Mouse (Mus musculus) heart, adult 2 months (tissue): ENCODE measurements around the gene Eif4e2. TPM values are rescaled to one million over a fixed set of nuclear protein-coding genes. Genes with fewer than 3 reads are reported as not detected.

Experiments
- DNase-seq, 2 experiments: peaks; one replicate each; pipeline ENCODE4 v3.0.0; 2021
- H3K27ac ChIP-seq: fragments of 200-600 bp; 2 replicates; pipeline ENCODE4 v1.8.1; 2022
- H3K27me3 ChIP-seq: fragments of 200-500 bp; 2 replicates; pipeline ENCODE4 v1.6.1; 2012; ENCODE audit warnings: mild to moderate bottlenecking, low read length, inconsistent platforms, mixed read lengths; ENCODE audit not compliant: control insufficient read depth, insufficient read depth
- H3K36me3 ChIP-seq: fragments of 200-500 bp; 2 replicates; pipeline ENCODE4 v1.6.1; 2012; ENCODE audit warnings: low read length, inconsistent platforms; ENCODE audit not compliant: control insufficient read depth, insufficient read depth
- H3K4me1 ChIP-seq: fragments of 200-500 bp; 2 replicates; pipeline ENCODE4 v1.6.1; 2011; ENCODE audit warnings: low read length; ENCODE audit not compliant: control insufficient read depth, insufficient read depth
- H3K4me3 ChIP-seq: fragments of 200-600 bp; 2 replicates; pipeline ENCODE4 v1.8.1; 2022
- H3K79me2 ChIP-seq: fragments of 200-500 bp; replicated peaks from 2 replicates; pipeline ENCODE4 v1.6.1; 2012; ENCODE audit warnings: mild to moderate bottlenecking, inconsistent platforms, low read length, moderate library complexity, mixed read lengths; ENCODE audit not compliant: control insufficient read depth, insufficient read depth
- H3K9ac ChIP-seq: fragments of 200-500 bp; 2 replicates; pipeline ENCODE4 v1.6.1; 2012; ENCODE audit warnings: low read depth, mild to moderate bottlenecking, control low read depth, inconsistent platforms, low read length, mixed read lengths
- CTCF ChIP-seq: fragments of 200-600 bp; IDR thresholded peaks from 2 replicates; pipeline ENCODE4 v1.8.1; 2022; ENCODE audit warnings: antibody characterized with exemption, mild to moderate bottlenecking, moderate library complexity
- EP300 ChIP-seq: fragments of 200-500 bp; IDR thresholded peaks from 2 replicates; pipeline ENCODE4 v1.6.1; 2011; ENCODE audit warnings: low read depth, low read length, control low read depth; ENCODE audit not compliant: insufficient read depth
- POLR2A ChIP-seq: fragments of 200-500 bp; IDR thresholded peaks from 2 replicates; pipeline ENCODE4 v1.6.1; 2011; ENCODE audit warnings: mild to moderate bottlenecking, low read depth, low read length, control low read depth; ENCODE audit not compliant: insufficient read depth
- WGBS: fragments of 180-500 bp; shearing (Covaris S2); methylation state at CpG from one replicate; pipeline ENCODE4 v1.1.7; 2018; 5-methylcytosine and 5-hydroxymethylcytosine counted together
- intact Hi-C: fragments of 180-260 bp; cut with DNase I; formaldehyde crosslinking; loops from one replicate; pipeline ENCODE4 v1.15.1; 2025
- polyA plus RNA-seq: library from polyadenylated mRNA; depleted of rRNA; stranded (reverse); fragments of >200 nt; gene quantifications from 2 replicates; pipeline ENCODE4 v1.2.3, GENCODE M21; 2012
- total RNA-seq, 2 experiments: library from RNA; stranded (reverse); gene quantifications; 2 replicates each; pipeline ENCODE4 v1.2.3; 2021

Gene Eif4e2
- total and polyA plus RNA-seq, 3 experiments, result 25.8 to 47.2 (median 44.1) TPM

GRCm38 (mm10) chr1:87259316-87259715 lies 45.6 kb downstream of the Eif4e2 start:
- Histone ChIP-seq H3K27me3 (peaks cover 10% of the 10 kb centered on the region), H3K36me3 (no peaks in the 10 kb centered on the region)
- DNase-seq, result no peak

GRCm38 (mm10) chr1:87263257-87263656 lies 49.5 kb downstream of the Eif4e2 start:
- no peaks in the 10 kb centered on the region for H3K4me1 ChIP-seq
- no peak for DNase-seq
- H3K4me3 ChIP-seq, result no peak overlapping the region
- no peaks in the 10 kb centered on the region for H3K36me3 ChIP-seq
- intact Hi-C loops, result no loop called here
- no peak overlapping the region for H3K27ac ChIP-seq
- 15% methylated on average over 9 of the region's 9 CpGs for WGBS
- H3K27me3 ChIP-seq, result peaks cover 14% of the 10 kb centered on the region
- TF ChIP-seq CTCF (no peak), POLR2A (no peak)
- no peak overlapping the region for H3K9ac ChIP-seq
- no peaks in the 10 kb centered on the region for H3K79me2 ChIP-seq

More at GRCm38 (mm10) chr1:87259316-87259715, 45.6 kb downstream of the Eif4e2 start:
- Histone ChIP-seq H3K27ac (no peak overlapping the region), H3K4me3 (no peak overlapping the region), H3K4me1 (no peaks in the 10 kb centered on the region), H3K9ac (no peak overlapping the region), H3K79me2 (no peaks in the 10 kb centered on the region)
- intact Hi-C loops, result loop anchor here (2.0 kb wide), 1 partner anchor 33 kb away; no protein-coding TSS in a partner anchor
- 69% methylated on average over 2 of the region's 2 CpGs for WGBS
- TF ChIP-seq EP300 (no peak), CTCF (no peak), POLR2A (no peak)

GRCm38 (mm10) chr1:87263796-87264133 lies 50.1 kb downstream of the Eif4e2 start:
- H3K4me1 ChIP-seq, result no peaks in the 10 kb centered on the region
- peak overlapping the region; percentile 60; the same call in 1 of the 2 replicates for H3K4me3 ChIP-seq
- DNase-seq, result peak in 1 of 2 experiments; percentile 30
- 13% methylated on average over 12 of the region's 12 CpGs for WGBS
- peaks cover 14% of the 10 kb centered on the region for H3K27me3 ChIP-seq
- no peaks in the 10 kb centered on the region for H3K79me2 ChIP-seq
- no peak overlapping the region for H3K9ac ChIP-seq
- TF ChIP-seq EP300 (no peak), CTCF (no peak), POLR2A (no peak)
- intact Hi-C loops, result no loop called here
- no peaks in the 10 kb centered on the region for H3K36me3 ChIP-seq
- no peak overlapping the region for H3K27ac ChIP-seq

GRCm38 (mm10) chr1:87264134-87265006 lies 50.7 kb downstream of the Eif4e2 start, which contains the start of gene Efhd1:
Gene Efhd1, plus strand, starts transcription at chr1:87264363.
- Histone ChIP-seq H3K79me2 (no peaks in the 10 kb centered on the region), H3K4me1 (no peaks in the 10 kb centered on the region), H3K9ac (peak within 1 kb of the TSS; percentile 61), H3K36me3 (no peaks in the 10 kb centered on the region), H3K4me3 (peak within 1 kb of the TSS; percentile 60), H3K27me3 (peaks cover 13% of the 10 kb centered on the region), H3K27ac (no peak within 1 kb of the TSS)
- TF ChIP-seq EP300, result no peak
- no peak for TF ChIP-seq POLR2A
- intact Hi-C loops, result no loop called here
- 1% methylated on average over 70 of the region's 70 CpGs for WGBS
- DNase-seq, result peak; percentile 35 to 55

GRCm38 (mm10) chr1:87265200-87265599 lies 51.5 kb downstream of the Eif4e2 start:
- H3K36me3 ChIP-seq, result no peaks in the 10 kb centered on the region
- no peak overlapping the region for H3K9ac ChIP-seq
- no peaks in the 10 kb centered on the region for H3K4me1 ChIP-seq
- WGBS, result 1% methylated on average over 13 of the region's 13 CpGs
- TF ChIP-seq CTCF (no peak), EP300 (no peak), POLR2A (no peak)
- intact Hi-C loops, result no loop called here
- no peaks in the 10 kb centered on the region for H3K79me2 ChIP-seq
- no peak overlapping the region for H3K27ac ChIP-seq
- peak overlapping the region; percentile 60 for H3K4me3 ChIP-seq
- DNase-seq, result no peak
- H3K27me3 ChIP-seq, result peaks cover 13% of the 10 kb centered on the region
